Mouse (Mus musculus): ENCODE data around the gene St7.

DNA sequence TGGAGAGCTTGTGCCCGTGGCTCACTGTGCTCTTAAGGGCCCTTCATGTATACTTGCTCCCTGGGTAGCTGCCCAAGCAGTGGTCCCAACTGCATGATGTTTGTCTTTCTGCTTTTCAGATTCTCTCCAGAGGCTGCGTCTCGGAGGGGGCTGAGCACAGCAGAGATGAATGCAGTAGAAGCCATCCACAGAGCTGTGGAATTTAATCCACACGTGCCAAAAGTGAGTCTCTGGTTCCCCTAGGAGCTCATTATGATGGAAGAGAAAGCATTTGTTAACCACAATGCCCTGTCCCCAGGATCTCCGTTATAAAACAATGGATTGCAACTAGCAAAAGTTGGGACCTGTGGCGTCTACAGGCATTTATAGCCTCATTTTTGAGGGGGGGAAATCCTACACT is 213.6 kb downstream of the St7 start:
- no peak for TF ChIP-seq POLR2A (IDR thresholded peaks at IDR 0.05; ENCODE audit: extremely low read depth, insufficient read depth, low read length)
- no peak for TF ChIP-seq CTCF (IDR thresholded peaks at IDR 0.05; ENCODE audit: extremely low read depth, insufficient read depth, low read length)
